Mouse (Mus musculus): ENCODE results near the gene Gm1604a. TPM values are rescaled to one million over a fixed set of nuclear protein-coding genes. Genes with fewer than 3 reads are reported as not detected.
A peak's percentile ranks its signal among the peaks of the same experiment; 100 is the strongest.
"Not testable (repeated sequence)": the region's sequence is repeated elsewhere in the genome, so short reads cannot be mapped to it uniquely, and the experiment has no call there.

Gm1604a gene
- total RNA-seq, 2 experiments from 2014 or later = 0.86 to 2.5 TPM

DNA sequence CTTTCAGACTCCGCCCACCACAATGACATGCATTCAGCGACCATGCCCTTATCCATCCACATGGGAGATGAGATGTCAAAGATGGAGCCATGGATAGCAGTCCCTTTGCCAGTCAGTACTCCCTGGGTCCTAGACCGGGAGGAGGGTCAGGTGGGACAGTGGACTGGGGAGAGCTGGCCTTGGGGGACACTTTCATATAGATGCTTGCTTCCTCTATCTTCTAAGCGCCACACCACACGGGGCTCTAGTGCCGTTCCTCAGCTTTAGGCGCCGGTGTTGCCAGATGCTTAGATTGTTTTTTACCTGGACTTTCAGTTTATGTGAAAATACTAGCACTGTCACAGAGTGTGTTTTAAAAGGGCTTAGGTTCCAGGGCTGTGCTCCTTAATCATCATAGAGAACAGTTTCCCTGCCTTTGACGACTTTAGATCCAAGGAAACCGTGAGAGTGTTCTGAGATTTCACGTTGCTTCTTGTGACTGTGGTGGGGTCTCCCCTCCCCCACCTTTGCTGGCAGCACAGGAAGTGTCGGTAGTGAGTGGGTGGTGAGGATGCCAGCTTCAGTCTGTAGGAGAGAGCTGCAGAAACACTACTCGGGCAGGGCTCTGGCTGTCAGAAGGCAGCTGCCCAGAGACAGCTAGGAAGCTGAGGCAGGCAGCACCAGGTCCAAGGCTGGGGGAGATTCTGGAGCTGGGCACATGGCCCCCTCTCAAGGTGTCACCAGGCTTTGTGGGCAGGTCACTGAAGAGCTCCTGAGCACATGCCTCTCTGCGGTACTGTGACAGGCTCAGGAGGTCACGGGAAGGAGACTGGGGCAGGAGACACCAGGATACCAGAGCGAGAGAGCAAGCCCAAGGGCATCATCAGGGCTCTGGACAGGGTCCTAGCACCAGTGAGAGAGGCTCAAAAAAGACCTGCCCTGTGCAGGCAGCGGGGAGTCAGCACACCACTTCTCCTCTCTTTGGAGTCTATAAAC is 8.1 kb downstream of the Gm1604a start:
- intact Hi-C loops (cut with DNase I); DNase-seq (ENCODE audit: low spot score in 2 of 2): not testable (repeated sequence)

DNA sequence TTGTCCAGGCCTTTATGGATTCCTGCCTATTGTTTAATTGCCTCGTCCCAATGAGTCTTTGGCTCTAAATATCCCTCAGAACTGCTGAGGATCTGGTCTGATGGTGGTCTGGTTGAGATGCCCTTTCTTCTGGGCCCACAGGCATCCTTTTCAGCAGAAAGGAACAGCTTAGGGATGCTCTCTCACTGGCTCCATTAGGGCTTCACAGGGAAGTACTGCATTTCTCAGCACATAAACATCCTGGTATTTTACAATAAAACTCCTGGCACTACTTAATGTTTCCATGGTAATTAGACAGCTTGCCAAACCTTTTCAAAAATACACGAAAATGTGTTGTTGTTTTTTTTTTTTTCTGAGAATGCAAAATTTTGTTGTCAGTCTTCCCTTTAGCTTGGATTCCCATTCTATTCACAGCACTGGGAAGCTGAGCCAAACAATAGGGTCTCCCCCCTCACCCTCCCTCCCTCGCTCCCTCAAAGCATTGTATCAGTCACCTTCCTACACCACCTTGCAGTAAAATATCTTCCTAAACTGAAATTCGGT is 43.7 kb downstream of the Gm1604a start:
- DNase-seq (ENCODE audit: low spot score in 2 of 2); intact Hi-C loops (cut with DNase I): not testable (repeated sequence)

DNA sequence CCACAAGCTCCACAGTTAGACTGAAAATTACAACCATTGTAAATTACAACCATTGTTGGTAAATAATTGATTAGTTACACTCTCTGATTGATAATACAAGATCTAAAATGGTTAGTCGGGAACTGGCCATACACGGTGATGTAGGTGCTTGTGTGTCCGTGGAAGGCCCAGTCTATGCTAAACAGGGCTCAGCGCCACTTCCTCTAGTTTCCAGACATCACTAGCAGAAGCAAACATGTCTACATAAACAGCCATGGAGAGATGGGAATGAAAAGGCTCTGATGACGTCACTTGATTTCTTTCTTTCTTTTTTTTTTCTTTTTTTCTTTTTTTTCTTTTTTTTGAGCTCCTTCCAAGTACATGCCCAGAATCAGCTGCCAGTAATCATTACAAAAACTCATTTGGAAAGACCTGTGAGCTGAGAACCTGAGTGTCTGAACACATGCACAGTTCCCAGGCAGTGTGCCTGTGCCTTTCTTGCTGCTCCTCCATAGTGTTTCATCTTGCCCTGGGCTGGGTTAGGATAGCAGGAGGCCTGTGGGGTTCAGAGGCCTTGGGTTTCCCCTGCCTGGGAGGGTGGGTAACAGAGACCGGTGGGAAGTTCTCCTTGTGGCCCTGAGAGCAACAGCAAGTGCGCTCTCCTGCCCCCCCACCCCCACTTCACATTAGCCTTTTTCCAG is 44.3 kb downstream of the Gm1604a start:
- intact Hi-C loops (cut with DNase I); DNase-seq (ENCODE audit: low spot score in 2 of 2): not testable (repeated sequence)

DNA sequence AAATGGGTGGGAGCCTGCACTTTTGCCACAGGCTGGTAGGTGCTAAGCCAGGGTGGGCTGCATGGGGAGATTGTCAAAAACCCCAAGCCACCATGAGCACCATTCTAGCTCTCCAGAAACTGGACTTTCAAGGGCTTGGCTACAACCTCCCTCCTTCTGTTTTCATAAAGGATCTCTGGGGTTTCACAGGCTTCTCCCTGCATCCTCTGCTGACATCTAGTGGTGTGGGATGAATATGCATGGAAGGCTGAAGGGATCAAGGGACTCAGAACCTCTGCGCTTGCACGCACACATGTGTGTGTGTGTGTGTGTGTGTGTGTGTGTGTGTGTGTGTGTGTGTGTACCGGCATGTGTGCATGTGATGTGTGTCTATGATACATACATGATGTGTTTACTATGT is 49.1 kb downstream of the Gm1604a start:
- intact Hi-C loops (cut with DNase I); DNase-seq (ENCODE audit: low spot score in 2 of 2): not testable (repeated sequence)

DNA sequence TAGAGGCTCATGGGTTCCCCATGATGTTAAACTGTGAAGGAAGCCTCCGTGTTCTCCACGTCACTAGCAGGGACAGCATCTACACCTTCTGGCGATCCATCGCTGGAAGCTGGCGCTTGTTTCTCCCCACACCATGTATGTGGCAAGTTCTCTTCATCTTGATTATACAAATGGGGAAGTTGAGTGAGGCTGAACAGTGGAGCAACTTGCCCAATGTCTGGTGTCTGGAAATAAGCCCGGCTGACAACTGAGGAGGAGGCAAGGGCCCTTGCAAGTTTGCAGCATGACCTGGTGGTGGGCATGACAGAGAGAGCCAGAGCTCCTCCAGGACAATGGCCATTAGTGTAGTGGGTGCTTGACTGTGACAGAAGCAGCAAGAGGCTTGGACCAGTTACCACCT is 50.2 kb downstream of the Gm1604a start:
- intact Hi-C loops (cut with DNase I); DNase-seq (ENCODE audit: low spot score in 2 of 2): not testable (repeated sequence)

DNA sequence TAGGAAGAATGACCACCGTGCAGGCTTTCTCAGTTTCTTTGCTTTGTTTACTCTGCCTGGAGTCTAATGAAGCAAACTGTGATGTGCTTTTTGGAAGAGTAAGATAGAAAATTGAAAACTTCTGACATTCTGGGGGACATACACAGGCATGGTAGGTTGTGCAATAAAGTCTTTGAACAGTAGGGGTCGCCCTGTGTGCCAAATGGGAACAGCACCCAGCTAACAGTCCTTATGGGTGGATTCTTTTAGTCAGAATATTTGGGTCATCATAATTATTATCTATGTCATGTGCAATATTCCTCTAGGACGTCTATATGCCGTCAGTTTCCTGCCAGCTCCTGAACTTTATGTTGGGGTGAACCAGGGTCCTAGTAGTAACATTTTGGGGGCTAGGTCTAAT is 54.2 kb downstream of the Gm1604a start:
- peak; percentile 26 to 40 for DNase-seq (ENCODE audit: low spot score in 2 of 2)
- intact Hi-C loops (cut with DNase I) = not testable (repeated sequence)

DNA sequence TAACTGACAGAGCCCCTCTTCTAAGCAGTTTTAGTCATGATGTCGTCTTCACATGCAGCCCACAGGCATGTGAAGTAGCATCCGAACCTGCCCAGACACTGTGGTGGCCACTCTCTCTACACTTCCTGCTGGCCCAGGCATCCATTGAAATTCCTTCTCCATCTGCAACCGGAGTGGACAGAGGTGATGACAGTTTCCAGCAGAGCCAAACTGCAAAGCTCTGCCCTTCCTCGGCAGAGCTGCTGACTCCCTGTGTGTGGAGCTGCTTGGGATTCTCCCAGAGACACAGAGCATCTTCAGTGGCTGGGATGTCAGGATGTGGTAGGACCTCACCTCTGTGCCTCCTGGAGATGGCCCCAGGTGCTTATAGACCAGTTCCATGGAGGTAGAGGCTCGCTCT is 59.2 kb downstream of the Gm1604a start:
- DNase-seq (ENCODE audit: low spot score in 2 of 2); intact Hi-C loops (cut with DNase I): not testable (repeated sequence)

DNA sequence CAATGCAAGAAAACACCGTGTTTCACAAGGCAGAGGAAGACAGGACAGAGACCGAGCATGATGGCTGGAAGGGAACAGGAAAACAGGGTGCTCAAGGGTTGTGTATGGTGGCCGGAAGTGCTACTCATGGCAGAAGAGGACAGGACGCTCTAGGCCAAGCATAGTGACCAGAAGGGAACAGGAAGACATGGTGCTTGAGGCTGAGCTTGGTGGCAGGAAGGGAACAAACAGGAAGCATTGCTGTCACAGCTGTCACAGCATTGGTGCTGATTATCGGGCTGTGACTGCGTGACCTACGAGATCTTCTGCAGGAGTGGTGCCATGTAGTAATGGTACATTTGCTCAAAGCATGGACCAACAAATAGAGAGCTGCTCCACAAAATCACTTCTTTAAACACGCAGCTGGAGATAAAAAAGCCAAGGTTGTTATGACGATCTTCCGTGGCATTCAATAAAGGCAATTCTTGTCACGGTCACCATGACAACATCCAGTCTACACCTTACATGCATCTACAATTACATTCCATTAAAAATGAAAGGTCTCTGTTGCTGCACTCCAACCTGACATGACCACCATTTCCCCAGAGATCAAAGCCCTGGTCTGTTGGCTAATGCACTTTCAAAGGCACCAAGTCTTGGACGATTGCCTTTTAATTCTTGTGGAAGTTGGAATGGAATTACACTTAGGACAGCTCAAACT is 60.3 kb downstream of the Gm1604a start:
- DNase-seq (ENCODE audit: low spot score in 2 of 2); intact Hi-C loops (cut with DNase I): not testable (repeated sequence)

DNA sequence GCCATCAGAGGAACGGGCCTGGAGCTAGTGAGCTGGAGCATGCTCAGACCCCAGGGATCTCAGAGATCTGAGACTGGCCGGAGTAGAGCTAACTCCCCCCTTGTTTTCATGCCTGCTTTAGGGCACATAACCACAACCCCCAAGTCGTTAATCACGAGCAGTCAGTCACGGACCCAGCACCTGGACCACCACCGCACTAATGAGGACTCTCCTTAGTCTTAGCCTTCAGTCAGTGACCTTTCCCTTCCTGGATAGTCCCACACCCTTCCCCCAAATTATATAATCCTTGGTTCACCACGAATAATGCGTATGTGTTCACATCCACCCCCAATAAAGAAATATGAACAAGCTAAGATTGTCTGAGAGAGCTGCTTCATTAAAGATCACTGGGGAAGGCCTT is 61.5 kb downstream of the Gm1604a start:
- intact Hi-C loops (cut with DNase I); DNase-seq (ENCODE audit: low spot score in 2 of 2): not testable (repeated sequence)

DNA sequence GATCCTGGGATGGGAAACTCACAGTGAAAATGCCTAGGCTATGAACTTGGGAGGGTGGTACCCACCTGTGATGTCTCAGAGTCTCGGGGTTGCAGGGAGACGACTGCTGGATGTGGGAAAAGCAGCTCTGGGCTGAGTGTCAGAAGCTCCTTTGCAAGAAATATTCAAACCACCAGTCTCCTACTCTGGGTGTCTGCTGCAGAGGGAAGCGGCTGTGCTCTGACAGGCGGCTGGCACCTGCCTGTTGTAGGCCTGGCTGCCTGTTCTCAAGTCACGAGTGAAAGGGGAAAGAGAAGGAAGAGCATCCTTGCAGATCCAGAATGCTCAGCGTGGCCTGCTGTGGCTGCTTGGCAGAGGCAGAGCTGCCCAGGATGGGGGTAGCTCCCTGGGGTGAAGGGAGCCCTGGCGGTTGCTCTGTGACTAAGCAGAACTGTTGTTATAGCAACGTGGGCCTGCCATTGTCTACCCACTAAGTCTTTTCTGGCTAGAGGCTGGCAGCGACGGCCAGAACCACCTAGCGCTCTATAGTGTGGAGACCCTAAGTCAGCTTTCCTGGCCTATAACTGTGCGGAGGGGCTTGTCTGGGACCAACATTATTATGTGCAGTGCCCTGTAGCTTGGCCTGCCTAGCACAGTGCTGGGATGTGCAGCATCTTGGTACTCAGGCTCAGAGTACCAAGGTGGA is 72.6 kb downstream of the Gm1604a start:
- intact Hi-C loops (cut with DNase I); DNase-seq (ENCODE audit: low spot score in 2 of 2): not testable (repeated sequence)

DNA sequence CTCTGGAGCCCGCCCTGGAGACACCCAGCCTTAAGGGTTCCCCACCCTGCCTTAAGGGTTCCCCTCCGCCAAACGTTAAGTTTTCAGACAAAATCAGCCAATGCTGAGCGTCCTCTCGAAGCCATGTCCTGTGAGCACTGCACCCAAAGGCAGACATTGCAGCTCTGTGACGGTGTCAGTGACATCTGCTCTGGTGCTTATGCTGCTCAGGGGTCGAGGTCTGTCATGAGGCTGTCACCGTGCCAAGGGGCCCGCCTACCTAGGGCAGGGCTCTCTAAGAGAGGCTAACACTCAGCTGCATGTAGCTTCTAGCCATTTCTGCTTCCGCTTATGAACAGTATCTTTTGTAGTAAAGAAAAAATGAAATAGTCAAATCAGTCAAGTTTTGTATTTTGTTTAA is 73.7 kb downstream of the Gm1604a start:
- DNase-seq (ENCODE audit: low spot score in 2 of 2); intact Hi-C loops (cut with DNase I): not testable (repeated sequence)

DNA sequence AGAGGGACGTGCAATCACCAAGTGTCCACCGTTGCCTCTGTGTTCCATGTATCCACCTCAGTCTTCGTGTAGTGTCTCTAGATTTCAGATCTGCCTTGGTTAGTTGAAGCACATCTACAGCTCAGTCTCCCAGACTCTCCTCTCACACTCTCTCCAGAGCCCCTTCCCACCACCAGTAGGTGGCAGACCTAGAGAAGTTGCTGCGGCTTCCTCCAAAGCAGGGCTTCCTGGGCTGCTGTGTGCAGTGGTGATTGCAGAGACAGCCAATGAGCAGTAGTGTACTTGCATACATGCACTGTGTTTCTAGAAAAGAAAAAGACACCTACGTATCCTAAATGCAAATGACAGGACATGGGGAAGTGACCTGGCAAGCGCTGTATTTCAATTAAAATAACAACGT is 77.6 kb downstream of the Gm1604a start:
- DNase-seq (ENCODE audit: low spot score in 2 of 2); intact Hi-C loops (cut with DNase I): not testable (repeated sequence)

DNA sequence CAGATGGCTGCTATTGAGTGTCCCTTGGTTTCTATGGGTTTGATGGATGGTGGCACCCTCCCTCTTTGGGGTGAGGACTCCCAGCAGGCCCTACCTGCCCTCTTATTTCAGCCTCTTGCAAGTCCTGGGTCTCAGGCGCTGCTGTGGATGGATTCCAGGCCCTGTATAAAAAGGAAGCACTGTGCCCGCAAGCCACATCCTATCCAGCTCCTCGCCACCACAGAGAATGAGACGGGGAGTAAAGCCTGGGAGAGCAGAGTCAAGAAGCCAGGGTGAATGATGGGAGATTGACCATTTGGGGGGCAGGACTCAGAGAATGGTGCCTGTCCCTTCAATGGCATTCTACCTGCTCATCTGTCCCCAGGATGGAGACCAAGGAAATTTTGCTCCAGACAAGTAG is 86.3 kb downstream of the Gm1604a start:
- intact Hi-C loops (cut with DNase I); DNase-seq (ENCODE audit: low spot score in 2 of 2): not testable (repeated sequence)

DNA sequence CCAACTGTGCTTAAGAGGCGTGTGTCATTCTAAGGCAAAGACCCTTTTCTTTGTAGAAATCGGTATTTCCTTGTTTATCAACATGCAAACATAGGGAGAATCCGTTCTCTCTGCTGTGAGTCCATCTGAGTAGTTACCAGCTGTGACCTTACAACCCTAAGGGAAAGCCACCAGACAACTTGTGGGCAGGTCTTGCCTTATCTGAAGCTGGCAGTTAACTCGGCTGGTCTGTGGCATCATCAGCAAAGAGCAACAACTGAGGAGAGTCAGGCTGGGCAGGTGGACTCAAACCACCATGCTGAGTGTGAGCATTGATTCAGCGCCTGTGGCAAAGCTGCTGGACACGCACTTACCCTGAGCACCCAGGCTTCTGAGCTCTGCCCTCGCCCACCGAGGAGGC is 90.9 kb downstream of the Gm1604a start:
- intact Hi-C loops (cut with DNase I); DNase-seq (ENCODE audit: low spot score in 2 of 2): not testable (repeated sequence)

DNA sequence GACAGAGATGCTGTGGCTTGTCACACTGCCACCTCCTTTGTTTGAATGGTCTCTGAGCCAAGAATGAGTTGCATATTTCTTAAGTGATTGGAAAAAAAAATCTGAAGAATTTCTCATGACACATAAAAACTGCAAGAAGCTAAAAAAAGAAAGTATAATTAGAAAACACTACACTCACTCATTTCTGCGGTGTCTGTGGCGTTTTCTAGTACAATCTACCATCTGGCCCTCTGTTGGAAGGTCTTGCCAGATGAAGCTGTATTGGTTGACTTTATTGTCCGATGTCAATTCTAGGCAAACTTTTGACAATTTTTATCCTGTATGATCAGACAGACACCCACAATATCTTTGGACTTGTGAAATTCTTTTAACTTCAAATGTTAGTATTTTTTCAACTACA is 95.5 kb downstream of the Gm1604a start:
- intact Hi-C loops (cut with DNase I) = not testable (repeated sequence)
- DNase-seq (ENCODE audit: low spot score in 2 of 2) = peak in 1 of 2 experiments; percentile 10

DNA sequence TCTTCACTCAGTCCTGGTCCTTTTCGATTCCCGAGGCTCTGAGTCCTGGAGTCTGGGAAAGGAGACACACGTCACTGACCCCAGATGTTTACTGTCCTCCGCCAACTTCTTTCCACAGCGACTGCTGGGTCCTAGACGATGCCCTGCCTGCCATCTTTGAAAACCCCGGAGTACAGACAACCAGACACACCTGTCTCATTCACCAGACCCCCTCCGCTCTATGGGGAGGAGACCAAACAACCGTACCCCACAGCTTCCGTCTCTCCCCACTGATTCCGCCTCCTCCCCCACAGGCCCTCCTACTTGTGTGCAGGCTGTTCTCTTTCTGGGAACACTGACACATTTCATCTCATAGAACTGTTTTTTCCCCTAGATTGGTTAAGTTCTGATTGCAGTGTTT is 97.2 kb downstream of the Gm1604a start:
- DNase-seq (ENCODE audit: low spot score in 2 of 2); intact Hi-C loops (cut with DNase I): not testable (repeated sequence)

DNA sequence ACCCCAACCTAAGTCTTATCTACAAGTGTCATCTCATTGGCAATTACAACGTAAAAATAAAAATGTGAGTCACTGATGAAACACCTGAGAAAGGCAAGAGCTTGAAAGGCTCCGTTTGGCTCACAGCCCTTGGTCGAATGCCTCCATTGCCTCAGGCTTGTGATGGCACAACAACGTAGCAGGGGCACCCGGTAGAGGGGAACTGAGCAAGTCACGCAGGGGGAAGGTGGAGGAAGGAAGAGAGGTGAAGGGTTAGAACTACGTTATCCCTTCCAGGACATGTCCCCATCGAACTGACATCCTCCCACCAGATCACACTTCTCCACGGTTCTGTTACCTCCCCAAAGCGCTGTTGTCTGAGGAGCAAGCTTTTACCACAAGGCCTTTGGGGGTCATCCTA is 101.1 kb downstream of the Gm1604a start:
- DNase-seq (ENCODE audit: low spot score in 2 of 2); intact Hi-C loops (cut with DNase I): not testable (repeated sequence)

DNA sequence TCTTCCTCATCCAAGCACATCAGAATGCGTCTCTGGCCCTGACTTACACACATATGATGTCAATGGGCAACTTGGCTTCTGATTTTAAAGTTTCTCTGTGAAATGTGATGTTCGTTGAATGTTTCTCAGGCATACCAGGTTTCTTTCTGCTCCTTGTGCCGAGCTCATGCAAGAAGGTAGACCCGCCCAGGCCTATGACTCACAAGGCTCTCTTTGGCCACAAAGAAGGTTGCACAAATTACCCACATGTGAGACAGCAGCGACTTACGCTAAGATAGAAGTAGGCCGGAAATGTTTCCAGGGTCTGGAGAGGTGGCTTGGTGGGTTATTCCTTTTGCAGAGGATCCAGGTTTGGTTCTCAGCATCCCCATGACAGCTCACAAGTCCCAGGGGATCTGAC is 108.6 kb downstream of the Gm1604a start:
- intact Hi-C loops (cut with DNase I); DNase-seq (ENCODE audit: low spot score in 2 of 2): not testable (repeated sequence)

DNA sequence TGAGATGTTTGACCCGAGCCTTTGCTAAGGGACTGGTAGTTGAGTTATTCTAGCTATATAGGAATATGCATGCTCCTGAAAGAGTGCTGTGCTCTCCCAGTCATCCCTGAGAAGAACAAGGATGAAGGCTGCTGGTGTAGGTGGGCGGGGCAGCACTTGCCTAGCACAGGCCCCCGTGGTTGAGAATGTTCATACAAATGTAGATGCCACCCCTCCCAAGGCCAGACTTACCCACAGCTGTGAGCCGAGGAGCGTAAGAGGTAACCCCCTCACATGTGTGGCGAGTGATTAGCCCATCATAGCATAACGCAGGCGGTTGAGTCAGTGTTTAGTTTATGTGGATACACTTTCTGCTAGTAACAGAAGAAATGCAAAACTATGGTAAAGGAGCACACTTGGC is 109.9 kb downstream of the Gm1604a start:
- DNase-seq (ENCODE audit: low spot score in 2 of 2); intact Hi-C loops (cut with DNase I): not testable (repeated sequence)
